Mouse (Mus musculus) right cerebral cortex, postnatal 4 days (tissue): ENCODE results near the gene Zfp764.
"Not testable (repeated sequence)": the region's sequence is repeated elsewhere in the genome, so short reads cannot be mapped to it uniquely, and the experiment has no call there.

Source experiments
- DNase-seq: peaks from one replicate; pipeline ENCODE4 v3.0.0-alpha.2; 2022

Gene Zfp764

GRCm38 (mm10) chr7:127406002-127406987 lies at the start of gene Zfp764:
Zfp764 (minus strand) TSS chr7:127406822.
- DNase-seq = peak; percentile 82

- no peak for DNase-seq
Measured at GRCm38 (mm10) chr7:127454905-127455304, 48.3 kb upstream of the Zfp764 start.

- DNase-seq = no peak
Measured at GRCm38 (mm10) chr7:127453056-127453455, 46.4 kb upstream of the Zfp764 start.

- DNase-seq = no peak
Measured at GRCm38 (mm10) chr7:127449966-127450365, 43.3 kb upstream of the Zfp764 start.

GRCm38 (mm10) chr7:127448521-127449300 lies 42.1 kb upstream of the Zfp764 start, which contains the start of gene Zfp689:
Zfp689 (minus strand) TSS chr7:127449158.
- DNase-seq = peak; percentile 85

GRCm38 (mm10) chr7:127443976-127444375 lies 37.4 kb upstream of the Zfp764 start:
- no peak for DNase-seq

GRCm38 (mm10) chr7:127437724-127438123 lies 31.1 kb upstream of the Zfp764 start:
- DNase-seq = no peak

- no peak for DNase-seq
Measured at GRCm38 (mm10) chr7:127435206-127435605, 28.6 kb upstream of the Zfp764 start.

GRCm38 (mm10) chr7:127426354-127426753 lies 19.7 kb upstream of the Zfp764 start:
- no peak for DNase-seq

- no peak for DNase-seq
Measured at GRCm38 (mm10) chr7:127425911-127426310, 19.3 kb upstream of the Zfp764 start.

- DNase-seq = no peak
Measured at GRCm38 (mm10) chr7:127425291-127425690, 18.7 kb upstream of the Zfp764 start.

- peak; percentile 33 for DNase-seq
Measured at GRCm38 (mm10) chr7:127422247-127422646, 15.6 kb upstream of the Zfp764 start.

- peak; percentile 92 for DNase-seq
Measured at GRCm38 (mm10) chr7:127421388-127422191, 15.0 kb upstream of the Zfp764 start, which contains the start of gene Zfp688. Zfp688 (minus strand) TSS chr7:127422068.

- no peak for DNase-seq
Measured at GRCm38 (mm10) chr7:127411418-127411817, 4.8 kb upstream of the Zfp764 start.

GRCm38 (mm10) chr7:127404101-127404500 lies 2.5 kb downstream of the Zfp764 start:
- DNase-seq = not testable (repeated sequence)

GRCm38 (mm10) chr7:127402980-127403379 lies 3.6 kb downstream of the Zfp764 start:
- no peak for DNase-seq

- no peak for DNase-seq
Measured at GRCm38 (mm10) chr7:127400355-127400754, 6.3 kb downstream of the Zfp764 start.

- no peak for DNase-seq
Measured at GRCm38 (mm10) chr7:127393944-127394333, 12.7 kb downstream of the Zfp764 start.

GRCm38 (mm10) chr7:127393157-127393943 lies 13.3 kb downstream of the Zfp764 start, which contains the start of gene E430018J23Rik:
E430018J23Rik (minus strand) TSS chr7:127393629.
- peak; percentile 92 for DNase-seq

GRCm38 (mm10) chr7:127392251-127392824 lies 14.3 kb downstream of the Zfp764 start:
- DNase-seq = no peak

- DNase-seq = no peak
Measured at GRCm38 (mm10) chr7:127391538-127391937, 15.1 kb downstream of the Zfp764 start.
